ENCODE assay signal across 8 mouse cellular contexts in genomic region chr2:72096345-72096744, GRCm38 (mm10).
A peak's percentile ranks its signal among the peaks of the same experiment; 100 is the strongest.
DNase-seq lines count a peak whose midpoint lies in the region; ATAC-seq lines count a peak whose summit lies in the region.
"Had no signal": no experiment of that assay in that cellular context is flagged by ENCODE, and none has a peak within 500 bp of the region (broad histone marks: within the 10 kb centered on the region; RNA-seq: fewer than 3 reads in every experiment).

No protein-coding gene starts in this region.

- H3K4me3 ChIP-seq in liver, embryonic 12.5 days: no peak overlapping the region

- H3K27me3 ChIP-seq in liver, embryonic 12.5 days (replicated peaks): no peaks in the 10 kb centered on the region

- H3K4me1 ChIP-seq in liver, embryonic 12.5 days: no peaks in the 10 kb centered on the region

- no peak overlapping the region for H3K27ac ChIP-seq in liver, embryonic 12.5 days
- H3K27ac ChIP-seq: macrophage had no signal

- DNase-seq in liver: peak; percentile 56
- DNase-seq in MEL-GATA-1-ER (ENCODE audit: extremely low read depth, low read depth): peak; percentile 18
- peak; percentile 44 to 49 for DNase-seq in adrenal gland, postnatal 4 days (ENCODE audit: low spot score in 2 of 2)
- no peak for DNase-seq in layer of hippocampus, adult 18-20 months (ENCODE audit: low spot score in 2 of 2)

- H3K9ac ChIP-seq in liver, embryonic 12.5 days: no peak overlapping the region

- H3K9me3 ChIP-seq in liver, embryonic 12.5 days (replicated peaks): no peaks in the 10 kb centered on the region

- no peak overlapping the region for H3K4me2 ChIP-seq in liver, embryonic 12.5 days

- WGBS in liver, embryonic 12.5 days (ENCODE audit: insufficient replicate concordance): 14% methylated on average over 3 of the region's 3 CpGs

- no peak for ATAC-seq in liver, embryonic 12.5 days
- peak; percentile 72 for ATAC-seq in inflammation-experienced regulatory T-cells, adult 6 months
- ATAC-seq in monocyte, adult 5-6 weeks (replicated peaks; ENCODE audit: insufficient number of reproducible peaks, low FRiP score, low TSS enrichment, poor library complexity, severe bottlenecking): peak; percentile 31; the same call in 1 of the 2 replicates

- H3K36me3 ChIP-seq in liver, embryonic 12.5 days: no peaks in the 10 kb centered on the region

Comparison
In these comparisons a context has a peak if more than half of its experiments do, and no peak if none do; other contexts are left out.
1. DNase-seq: peak in liver (single experiment), MEL-GATA-1-ER (single experiment) and adrenal gland, postnatal 4 days (2 of 2); none in layer of hippocampus, adult 18-20 months (0 of 2).